Mouse (Mus musculus) right cerebral cortex, postnatal 14 days (tissue): ENCODE results near the gene Pcnx3.
A peak's percentile ranks its signal among the peaks of the same experiment; 100 is the strongest.
"Not testable (repeated sequence)": the region's sequence is repeated elsewhere in the genome, so short reads cannot be mapped to it uniquely, and the experiment has no call there.

Source experiments
- DNase-seq: peaks from one replicate; pipeline ENCODE4 v3.0.0; 2022

Gene Pcnx3

GRCm38 (mm10) chr19:5711907-5712460 is 23.3 kb upstream of the Pcnx3 start:
- no peak for DNase-seq

- peak; percentile 83 for DNase-seq
Measured at GRCm38 (mm10) chr19:5711218-5711617, 22.5 kb upstream of the Pcnx3 start.

- no peak for DNase-seq
Measured at GRCm38 (mm10) chr19:5710581-5710980, 21.9 kb upstream of the Pcnx3 start.

- DNase-seq = no peak
Measured at GRCm38 (mm10) chr19:5710068-5710467, 21.4 kb upstream of the Pcnx3 start.

- DNase-seq = no peak
Measured at GRCm38 (mm10) chr19:5704801-5705571, 16.3 kb upstream of the Pcnx3 start.

GRCm38 (mm10) chr19:5704163-5704800 is 15.6 kb upstream of the Pcnx3 start, which contains the start of gene Kcnk7:
TSS of gene Kcnk7 (plus strand) at chr19:5704367.
- DNase-seq = no peak

GRCm38 (mm10) chr19:5695849-5696462 is 7.2 kb upstream of the Pcnx3 start:
- no peak for DNase-seq

GRCm38 (mm10) chr19:5693801-5694200 is 5.1 kb upstream of the Pcnx3 start:
- DNase-seq = no peak

GRCm38 (mm10) chr19:5692913-5693396 is 4.2 kb upstream of the Pcnx3 start:
- DNase-seq = no peak

- DNase-seq = no peak
Measured at GRCm38 (mm10) chr19:5692086-5692912, 3.6 kb upstream of the Pcnx3 start.

- DNase-seq = no peak
Measured at GRCm38 (mm10) chr19:5691601-5692000, 2.9 kb upstream of the Pcnx3 start.

GRCm38 (mm10) chr19:5690343-5690735 is 1.6 kb upstream of the Pcnx3 start:
- DNase-seq = no peak

- DNase-seq = peak; percentile 76
Measured at GRCm38 (mm10) chr19:5689565-5690342, 1.0 kb upstream of the Pcnx3 start.

GRCm38 (mm10) chr19:5689088-5689428 is 350 bp upstream of the Pcnx3 start:
- no peak for DNase-seq

- DNase-seq = no peak
Measured at GRCm38 (mm10) chr19:5687738-5688137, 970 bp downstream of the Pcnx3 start.

GRCm38 (mm10) chr19:5686954-5687353 is 1.8 kb downstream of the Pcnx3 start:
- not testable (repeated sequence) for DNase-seq

- no peak for DNase-seq
Measured at GRCm38 (mm10) chr19:5686437-5686836, 2.3 kb downstream of the Pcnx3 start.

GRCm38 (mm10) chr19:5685861-5686260 is 2.8 kb downstream of the Pcnx3 start:
- no peak for DNase-seq

- no peak for DNase-seq
Measured at GRCm38 (mm10) chr19:5685431-5685830, 3.3 kb downstream of the Pcnx3 start.

GRCm38 (mm10) chr19:5684985-5685384 is 3.7 kb downstream of the Pcnx3 start:
- DNase-seq = no peak

- no peak for DNase-seq
Measured at GRCm38 (mm10) chr19:5684236-5684635, 4.5 kb downstream of the Pcnx3 start.

- no peak for DNase-seq
Measured at GRCm38 (mm10) chr19:5680432-5680831, 8.3 kb downstream of the Pcnx3 start.
